Mouse (Mus musculus) CH12.LX (cell line): ENCODE results near the gene Rhob. TPM values are rescaled to one million over a fixed set of nuclear protein-coding genes. Genes with fewer than 3 reads are reported as not detected.

Experiments
- DNase-seq: peaks from one replicate; pipeline ENCODE4 v3.0.0-alpha.2; 2013; ENCODE audit errors: extremely low read depth
- H3K27ac ChIP-seq: 2 replicates; pipeline ENCODE4 v1.5.1; 2012; ENCODE audit warnings: low read depth, mild to moderate bottlenecking, control low read depth, moderate library complexity; ENCODE audit not compliant: insufficient read depth
- H3K27me3 ChIP-seq: replicated peaks from 2 replicates; pipeline ENCODE3; 2012; ENCODE audit warnings: inconsistent platforms
- H3K36me3 ChIP-seq, 2 experiments: replicated peaks in 1 of 2; 2 replicates each; pipeline versions ENCODE3 to v1.6.1; 2012; ENCODE audit warnings: inconsistent platforms in 1 of 2, low read length in 1 of 2, mild to moderate bottlenecking in 1 of 2, mixed read lengths in 1 of 2, moderate library complexity in 1 of 2; ENCODE audit not compliant: control insufficient read depth in 1 of 2, insufficient read depth in 1 of 2
- H3K4me1 ChIP-seq, 2 experiments: 2 replicates each; pipeline ENCODE4 v1.6.1; 2012; ENCODE audit warnings: inconsistent platforms in 1 of 2, moderate library complexity in 1 of 2; ENCODE audit not compliant: insufficient read depth in 2 of 2, control insufficient read depth in 1 of 2
- H3K4me2 ChIP-seq: 2 replicates; pipeline ENCODE4 v1.6.1; 2012; ENCODE audit warnings: low read depth, mild to moderate bottlenecking, control low read depth; ENCODE audit not compliant: poor library complexity, insufficient read depth, severe bottlenecking
- H3K4me3 ChIP-seq, 3 experiments: fragments of 150-350 bp in 1 of 3; sonication (generic) in 1 of 3; replicated peaks in 1 of 3; 2 replicates each; pipeline versions ENCODE3 to v1.5.1; 2011 to 2012; ENCODE audit warnings: low read depth in 2 of 3, low read length in 2 of 3, mild to moderate bottlenecking in 2 of 3, moderate library complexity in 2 of 3, control low read depth in 1 of 3, improper control_type of control experiment in 1 of 3, inconsistent platforms in 1 of 3, mixed read lengths in 1 of 3; ENCODE audit not compliant: poor library complexity in 1 of 3
- H3K79me2 ChIP-seq: replicated peaks from 2 replicates; pipeline ENCODE4 v1.6.1; 2012; ENCODE audit warnings: mild to moderate bottlenecking, moderate library complexity; ENCODE audit not compliant: control insufficient read depth, poor library complexity, insufficient read depth, severe bottlenecking; ENCODE audit errors: extremely low read depth
- H3K9ac ChIP-seq: 2 replicates; pipeline ENCODE4 v1.6.1; 2012; ENCODE audit warnings: low read depth, mild to moderate bottlenecking, control low read depth, moderate library complexity; ENCODE audit not compliant: insufficient read depth
- H3K9me3 ChIP-seq: replicated peaks from 2 replicates; pipeline ENCODE3; 2012; ENCODE audit warnings: low read length, inconsistent platforms, mixed read lengths
- BHLHE40 ChIP-seq: IDR thresholded peaks from 2 replicates; pipeline ENCODE4 v1.6.1; 2011; ENCODE audit warnings: mild to moderate bottlenecking, low read depth, low read length, improper control_type of control experiment
- CHD1 ChIP-seq: IDR thresholded peaks from 2 replicates; pipeline ENCODE4 v1.6.1; 2012; ENCODE audit warnings: low read depth, low read length, improper control_type of control experiment, inconsistent platforms
- CTCF ChIP-seq, 2 experiments: IDR thresholded peaks in 1 of 2; conservative IDR thresholded peaks in 1 of 2; 2 replicates each; pipeline ENCODE4 v1.5.1; 2011 to 2012; ENCODE audit warnings: low read depth in 2 of 2, low read length in 2 of 2, improper control_type of control experiment in 1 of 2, inconsistent platforms in 1 of 2, mild to moderate bottlenecking in 1 of 2, moderate library complexity in 1 of 2
- E2F4 ChIP-seq: IDR thresholded peaks from 2 replicates; pipeline ENCODE4 v1.6.1; 2011; ENCODE audit warnings: low read depth, low read length, improper control_type of control experiment; ENCODE audit not compliant: insufficient replicate concordance
- EP300 ChIP-seq: IDR thresholded peaks from 2 replicates; pipeline ENCODE4 v1.6.1; 2011; ENCODE audit warnings: low read length, improper control_type of control experiment
- ETS1 ChIP-seq: conservative IDR thresholded peaks from 2 replicates; pipeline ENCODE4 v1.6.1; 2012; ENCODE audit warnings: low read depth, mild to moderate bottlenecking, inconsistent platforms, low read length, improper control_type of control experiment, moderate library complexity
- IRF4 ChIP-seq: IDR thresholded peaks from 2 replicates; pipeline ENCODE4 v1.6.1; 2014; ENCODE audit warnings: low read depth, mild to moderate bottlenecking, inconsistent platforms, low read length, improper control_type of control experiment
- JUN ChIP-seq: IDR thresholded peaks from 2 replicates; pipeline ENCODE4 v1.6.1; 2011; ENCODE audit warnings: low read depth, mild to moderate bottlenecking, low read length, improper control_type of control experiment, moderate library complexity; ENCODE audit not compliant: insufficient read depth
- MAX ChIP-seq: IDR thresholded peaks from 2 replicates; pipeline ENCODE4 v1.6.1; 2011; ENCODE audit warnings: low read length, improper control_type of control experiment
- MAZ ChIP-seq: IDR thresholded peaks from 2 replicates; pipeline ENCODE4 v1.6.1; 2012; ENCODE audit warnings: low read depth, mild to moderate bottlenecking, inconsistent platforms, low read length, improper control_type of control experiment, moderate library complexity
- MXI1 ChIP-seq: IDR thresholded peaks from 2 replicates; pipeline ENCODE4 v1.6.1; 2011; ENCODE audit warnings: mild to moderate bottlenecking, low read depth, low read length, improper control_type of control experiment
- MYC ChIP-seq: IDR thresholded peaks from 2 replicates; pipeline ENCODE4 v1.6.1; 2011; ENCODE audit warnings: low read depth, mild to moderate bottlenecking, improper control_type of control experiment, low read length
- NELFE ChIP-seq: IDR thresholded peaks from 2 replicates; pipeline ENCODE4 v1.6.1; 2011; ENCODE audit warnings: low read depth, low read length, improper control_type of control experiment
- PAX5 ChIP-seq: IDR thresholded peaks from 2 replicates; pipeline ENCODE4 v1.6.1; 2012; ENCODE audit warnings: low read length, inconsistent platforms, mixed read lengths
- POLR2A ChIP-seq: IDR thresholded peaks from 2 replicates; pipeline ENCODE4 v1.6.1; 2011; ENCODE audit warnings: low read depth, mild to moderate bottlenecking, improper control_type of control experiment, low read length
- RCOR1 ChIP-seq: conservative IDR thresholded peaks from 2 replicates; pipeline ENCODE4 v1.6.1; 2012; ENCODE audit warnings: low read depth, mild to moderate bottlenecking, inconsistent platforms, low read length, improper control_type of control experiment
- SIN3A ChIP-seq: IDR thresholded peaks from 2 replicates; pipeline ENCODE4 v1.6.1; 2012; ENCODE audit warnings: low read length, improper control_type of control experiment, inconsistent platforms
- TBP ChIP-seq: conservative IDR thresholded peaks from 2 replicates; pipeline ENCODE4 v1.6.1; 2011; ENCODE audit warnings: low read depth, low read length, improper control_type of control experiment
- TCF12 ChIP-seq: IDR thresholded peaks from 2 replicates; pipeline ENCODE4 v1.6.1; 2014; ENCODE audit warnings: low read depth, mild to moderate bottlenecking, inconsistent platforms, low read length, improper control_type of control experiment
- UBTF ChIP-seq: IDR thresholded peaks from 2 replicates; pipeline ENCODE4 v1.6.1; 2012; ENCODE audit warnings: low read depth, mild to moderate bottlenecking, inconsistent platforms, low read length, improper control_type of control experiment, moderate library complexity
- USF1 ChIP-seq: IDR thresholded peaks from 2 replicates; pipeline ENCODE4 v1.6.1; 2014; ENCODE audit warnings: low read depth, mild to moderate bottlenecking, inconsistent platforms, low read length, improper control_type of control experiment
- ZNF384 ChIP-seq: IDR thresholded peaks from 2 replicates; pipeline ENCODE4 v1.6.1; 2012; ENCODE audit warnings: low read depth, low read length, improper control_type of control experiment, inconsistent platforms
- dilution Hi-C: fragments of 300-500 bp; cut with MboI; formaldehyde crosslinking; loops from 2 replicates; pipeline ENCODE4 v1.14.3; 2020; ENCODE audit warnings: low sequenced_read_pairs; ENCODE audit not compliant: extremely low pct_unique_long_range_greater_than_20kb, extremely low pct_ligation_motif_present
- in situ Hi-C: fragments of 300-500 bp; cut with MboI; formaldehyde crosslinking; loops from 3 replicates; pipeline ENCODE4 v1.14.3; 2019; ENCODE audit warnings: low sequenced_read_pairs, low pct_ligation_motif_present, low pct_unique_long_range_greater_than_20kb, mixed read lengths
- polyA plus RNA-seq: library from polyadenylated mRNA; unstranded; fragments of >175 nt; gene quantifications from 2 replicates; pipeline ENCODE4 v1.2.1, GENCODE M21; 2012; ENCODE audit warnings: low read depth; ENCODE audit not compliant: insufficient read length
- total RNA-seq, 2 experiments: library from RNA; depleted of rRNA; stranded (reverse); fragments of 300-350 nt in 1 of 2; fragments of >200 nt in 1 of 2; gene quantifications; 2 replicates each; pipeline ENCODE4 v1.2.3; 2012 to 2014

Rhob gene
- total and polyA plus RNA-seq, 3 experiments = 42.1 to 54.1 (median 52.9) TPM

GRCm38 (mm10) chr12:8534915-8535314, 35.1 kb upstream of the Rhob start:
- Histone ChIP-seq H3K9ac (no peak overlapping the region), H3K79me2 (no peaks in the 10 kb centered on the region), H3K27me3 (no peaks in the 10 kb centered on the region), H3K36me3 (no peaks in the 10 kb centered on the region), H3K4me2 (no peak overlapping the region), H3K27ac (no peak overlapping the region), H3K4me1 (peaks cover 5 to 9% of the 10 kb centered on the region in 2 experiments; a peak in 3 of 4 replicates), H3K9me3 (no peaks in the 10 kb centered on the region), H3K4me3 (no peak overlapping the region)
- TF ChIP-seq NELFE (no peak), MXI1 (no peak), UBTF (no peak), USF1 (no peak)
- dilution Hi-C loops (no loop called here), in situ Hi-C loops (loop anchor here (25.0 kb wide), 2 partner anchors 473 to 477 kb away; no protein-coding TSS in a partner anchor)
- no peak for DNase-seq

- no peak overlapping the region for H3K4me3 ChIP-seq
- H3K9me3 ChIP-seq = no peaks in the 10 kb centered on the region
- in situ Hi-C loops = loop anchor here (25.0 kb wide), 2 partner anchors 465 to 485 kb away; no protein-coding TSS in a partner anchor
- no peak for DNase-seq
- peaks cover 0 to 24% of the 10 kb centered on the region in 2 experiments; a peak in 2 of 4 replicates for H3K4me1 ChIP-seq
- no peaks in the 10 kb centered on the region for H3K27me3 ChIP-seq
- TF ChIP-seq MAZ (no peak), EP300 (peak; percentile 27; the same call in 1 of the 2 replicates), ETS1 (peak; percentile 81), POLR2A (no peak), CHD1 (no peak), SIN3A (peak; percentile 36; the same call in 1 of the 2 replicates), MYC (peak; percentile 62; the same call in 1 of the 2 replicates), CTCF (conservative IDR thresholded peaks at IDR 0.05 in 1 of 2, IDR thresholded peaks at IDR 0.05 in 1 of 2; ENCODE audit: low read depth in 2 of 2, low read length in 2 of 2) (no peak), NELFE (no peak), PAX5 (no peak), TCF12 (no peak), E2F4 (no peak), UBTF (no peak), RCOR1 (no peak), MAX (peak; percentile 78), BHLHE40 (peak; percentile 87), IRF4 (no peak; the same call in 1 of the 2 replicates), ZNF384 (no peak), TBP (no peak), JUN (no peak)
- dilution Hi-C loops = no loop called here
- no peaks in the 10 kb centered on the region for H3K36me3 ChIP-seq
- no peak overlapping the region for H3K9ac ChIP-seq
- no peak overlapping the region for H3K27ac ChIP-seq
- H3K4me2 ChIP-seq = no peak overlapping the region
- H3K79me2 ChIP-seq = no peaks in the 10 kb centered on the region
Observed at GRCm38 (mm10) chr12:8527770-8528169, 28.0 kb upstream of the Rhob start.
